Mouse (Mus musculus): ENCODE measurements at regions not wholly inside any gene's neighbourhood (a gene's known extent, or its start where the extent isn't known, plus 50 kb on each side); places are given as distances from the start of the nearest gene placed in this dataset.

GRCm38 (mm10) chr13:73405720-73406629 is 61.0 kb upstream of the Lpcat1 start:
- no peaks in the 10 kb centered on the region for H3K9me3 ChIP-seq
- H3K36me3 ChIP-seq (replicated peaks) = no peaks in the 10 kb centered on the region
- peaks cover 12% of the 10 kb centered on the region; the same call in 1 of the 2 replicates for H3K27me3 ChIP-seq
- H3K4me1 ChIP-seq = peaks cover 3% of the 10 kb centered on the region; the same call in 1 of the 2 replicates
- H3K9ac ChIP-seq = no peak overlapping the region
- H3K4me2 ChIP-seq = 0 out of 2 replicates have a peak overlapping the region, but pooled peaks have one; percentile 21
- 0 out of 2 replicates have a peak, but pooled peaks have one; percentile 36 for ATAC-seq (ENCODE audit: low FRiP score)
- H3K4me3 ChIP-seq (replicated peaks) = no peak overlapping the region
- 15% methylated on average over 20 of the region's 20 CpGs for whole genome bisulfite sequencing
- H3K27ac ChIP-seq = no peak overlapping the region

- Histone ChIP-seq H3K9me3 (no peaks in the 10 kb centered on the region), H3K4me3 (replicated peaks) (no peak overlapping the region), H3K4me2 (no peak overlapping the region), H3K27me3 (no peaks in the 10 kb centered on the region), H3K9ac (no peak overlapping the region), H3K27ac (no peak overlapping the region), H3K36me3 (replicated peaks) (no peaks in the 10 kb centered on the region), H3K4me1 (peaks cover 7% of the 10 kb centered on the region)
- ATAC-seq (ENCODE audit: low FRiP score) = no peak
- WGBS = 85% methylated on average over 1 of the region's 1 CpGs
Observed at GRCm38 (mm10) chr13:73400921-73401320, 66.1 kb upstream of the Lpcat1 start.

- ATAC-seq (ENCODE audit: low FRiP score) = no peak
- 11% methylated on average over 4 of the region's 4 CpGs for WGBS
- Histone ChIP-seq H3K9me3 (no peaks in the 10 kb centered on the region), H3K36me3 (replicated peaks) (no peaks in the 10 kb centered on the region), H3K4me2 (no peak overlapping the region), H3K9ac (no peak overlapping the region), H3K4me3 (replicated peaks) (no peak overlapping the region), H3K4me1 (peaks cover 4% of the 10 kb centered on the region; the same call in 1 of the 2 replicates), H3K27ac (no peak overlapping the region), H3K27me3 (no peaks in the 10 kb centered on the region)
Observed at GRCm38 (mm10) chr13:73397033-73397432, 68.7 kb upstream of the Ndufs6 start.

GRCm38 (mm10) chr13:73395856-73396255 is 67.5 kb upstream of the Ndufs6 start:
- peaks cover 4% of the 10 kb centered on the region; the same call in 1 of the 2 replicates for H3K4me1 ChIP-seq
- no peak overlapping the region for H3K9ac ChIP-seq
- no peaks in the 10 kb centered on the region for H3K36me3 ChIP-seq (replicated peaks)
- no peaks in the 10 kb centered on the region for H3K9me3 ChIP-seq
- no peak overlapping the region for H3K4me2 ChIP-seq
- no peak for ATAC-seq (ENCODE audit: low FRiP score)
- H3K27me3 ChIP-seq = no peaks in the 10 kb centered on the region
- WGBS = 83% methylated on average over 7 of the region's 7 CpGs
- H3K4me3 ChIP-seq (replicated peaks) = no peak overlapping the region
- H3K27ac ChIP-seq = no peak overlapping the region

- H3K27ac ChIP-seq = no peak overlapping the region
- no peaks in the 10 kb centered on the region for H3K4me1 ChIP-seq
- no peak overlapping the region for H3K9ac ChIP-seq
- ATAC-seq (ENCODE audit: low FRiP score) = no peak
- no peak overlapping the region for H3K4me2 ChIP-seq
- no peak overlapping the region for H3K4me3 ChIP-seq (replicated peaks)
- 81% methylated on average over 4 of the region's 4 CpGs for WGBS
- no peaks in the 10 kb centered on the region for H3K9me3 ChIP-seq
- no peaks in the 10 kb centered on the region for H3K36me3 ChIP-seq (replicated peaks)
- H3K27me3 ChIP-seq = no peaks in the 10 kb centered on the region
Observed at GRCm38 (mm10) chr13:73389051-73389450, 60.7 kb upstream of the Ndufs6 start.

- 72% methylated on average over 3 of the region's 3 CpGs for WGBS
- H3K4me3 ChIP-seq (replicated peaks) = no peak overlapping the region
- H3K27ac ChIP-seq = no peak overlapping the region
- H3K4me2 ChIP-seq = no peak overlapping the region
- H3K36me3 ChIP-seq (replicated peaks) = no peaks in the 10 kb centered on the region
- no peaks in the 10 kb centered on the region for H3K9me3 ChIP-seq
- ATAC-seq (ENCODE audit: low FRiP score) = no peak
- no peaks in the 10 kb centered on the region for H3K27me3 ChIP-seq
- H3K4me1 ChIP-seq = no peaks in the 10 kb centered on the region
- no peak overlapping the region for H3K9ac ChIP-seq
Observed at GRCm38 (mm10) chr13:73383585-73383984, 55.2 kb upstream of the Ndufs6 start.

Measured in forebrain, embryonic 12.5 days (tissue).